Mouse (Mus musculus): ENCODE results near the gene Fbxl15. TPM values are rescaled to one million over a fixed set of nuclear protein-coding genes. Genes with fewer than 3 reads are reported as not detected.
A peak's percentile ranks its signal among the peaks of the same experiment; 100 is the strongest.

The Fbxl15 gene
- polyA plus RNA-seq, 1 experiment from 2014 or later = 13.2 TPM

DNA sequence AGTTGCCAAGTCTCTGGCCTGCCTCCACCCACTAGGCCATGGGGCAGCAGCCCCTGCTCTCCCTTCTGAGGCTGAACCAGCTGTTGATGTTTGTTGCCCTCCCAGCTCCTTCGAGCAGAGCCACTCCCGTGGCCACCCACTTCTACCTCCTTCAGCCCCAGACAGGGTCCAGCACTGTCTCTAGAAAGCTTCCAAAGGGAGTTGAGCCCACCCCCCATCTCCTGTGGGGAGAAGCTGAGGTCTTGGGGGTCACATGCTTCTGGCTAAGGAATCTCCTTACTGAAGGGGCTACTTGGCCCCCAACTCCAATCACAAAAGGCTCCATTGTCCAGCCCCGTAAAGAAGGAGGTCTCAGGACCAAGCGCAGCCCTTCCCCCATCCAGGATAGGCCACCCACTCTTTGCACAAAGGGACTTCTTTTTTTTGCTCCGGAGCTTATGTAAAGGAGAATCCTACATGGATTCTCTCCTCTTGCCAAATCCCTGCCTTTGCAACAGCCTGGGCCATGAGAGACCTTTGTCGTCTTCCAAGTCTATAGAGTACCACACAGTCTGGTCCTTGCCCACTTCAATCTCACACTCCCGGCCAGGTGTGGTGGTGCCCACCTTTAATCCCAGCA lies 4.8 kb downstream of the Fbxl15 start:
- TF ChIP-seq CTCF (IDR thresholded peaks at IDR 0.05; ENCODE audit: low read depth) = no peak
- TF ChIP-seq EP300 (optimal IDR thresholded peaks at IDR 0.05) = no peak
- WGBS = 64% methylated on average over 7 of the region's 7 CpGs
- Histone ChIP-seq H3K9me3 (ENCODE audit: control insufficient read depth, low read length) (no peaks in the 10 kb centered on the region), H3K9ac (ENCODE audit: low read length) (no peak overlapping the region), H3K27ac (replicated peaks) (no peak overlapping the region), H3K4me1 (replicated peaks; ENCODE audit: control insufficient read depth, insufficient read depth) (peaks cover 6% of the 10 kb centered on the region), H3K4me3 (ENCODE audit: low read depth, low read length) (no peak overlapping the region), H3K27me3 (ENCODE audit: control insufficient read depth, insufficient read depth, low read length) (no peaks in the 10 kb centered on the region), H3K4me2 (replicated peaks; ENCODE audit: low read depth) (no peak overlapping the region), H3K36me3 (ENCODE audit: control insufficient read depth, insufficient read depth, low read length) (peaks cover 9% of the 10 kb centered on the region)
- ATAC-seq (ENCODE audit: low FRiP score, low TSS enrichment) = no peak
- no peak for DNase-seq (ENCODE audit: low spot score)

DNA sequence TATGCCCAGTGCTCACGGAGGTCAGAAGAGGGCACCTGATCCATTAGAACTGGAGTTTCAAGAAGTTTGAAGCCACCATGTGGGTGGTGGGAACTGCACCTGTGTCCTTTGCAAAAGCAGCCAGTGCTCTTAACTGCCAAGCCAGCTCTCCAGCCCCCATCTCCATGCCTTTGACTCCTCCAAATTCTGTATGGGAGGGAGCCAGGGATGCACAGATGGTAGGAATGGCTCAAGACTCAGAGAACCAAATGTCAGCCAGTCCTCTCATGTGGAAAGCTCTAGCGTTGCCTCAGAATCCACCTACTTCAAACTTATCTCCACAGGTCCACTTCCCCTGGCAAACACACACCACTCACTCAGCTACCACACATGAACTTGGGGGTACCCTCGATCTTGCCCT lies 5.9 kb downstream of the Fbxl15 start:
- H3K4me3 ChIP-seq (ENCODE audit: low read depth, low read length) = no peak overlapping the region
- ATAC-seq (ENCODE audit: low FRiP score, low TSS enrichment) = no peak
- TF ChIP-seq EP300 (optimal IDR thresholded peaks at IDR 0.05) (no peak), CTCF (IDR thresholded peaks at IDR 0.05; ENCODE audit: low read depth) (no peak)

DNA sequence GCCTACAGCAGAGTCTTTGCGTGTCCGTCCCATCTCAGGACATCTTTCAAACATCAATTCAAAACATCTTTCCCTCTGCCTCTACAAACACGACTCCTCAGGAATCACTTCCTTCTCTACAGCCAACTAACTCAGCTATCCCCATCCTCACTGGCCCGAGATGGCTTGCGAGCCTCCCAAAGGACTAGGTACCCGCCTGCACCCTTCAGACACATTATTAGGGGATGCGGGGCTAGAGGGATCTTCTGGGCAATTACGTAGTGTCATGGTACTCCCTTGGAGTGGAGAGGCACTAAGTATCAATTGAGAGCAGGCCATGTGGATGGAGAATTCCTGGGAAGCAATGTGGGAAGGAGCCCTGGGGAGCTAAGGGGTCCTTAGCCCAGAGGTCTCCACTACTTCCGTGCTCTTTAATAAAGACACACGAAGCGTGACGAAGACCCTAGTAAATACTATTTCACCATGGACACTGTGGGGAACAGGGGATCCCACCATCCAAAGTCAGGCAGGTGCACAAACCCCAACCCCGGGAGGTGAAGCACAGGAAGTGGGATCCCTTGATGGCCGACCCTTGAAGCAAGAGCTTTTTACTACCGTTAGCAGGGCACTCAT lies 9.8 kb downstream of the Fbxl15 start:
- Histone ChIP-seq H3K4me3 (ENCODE audit: low read depth, low read length) (peak overlapping the region; percentile 73), H3K4me1 (replicated peaks; ENCODE audit: control insufficient read depth, insufficient read depth) (0 out of 2 replicates have a peak, but pooled peaks cover 2% of the 10 kb centered on the region), H3K9me3 (ENCODE audit: control insufficient read depth, low read length) (no peaks in the 10 kb centered on the region), H3K36me3 (ENCODE audit: control insufficient read depth, insufficient read depth, low read length) (no peaks in the 10 kb centered on the region), H3K27me3 (ENCODE audit: control insufficient read depth, insufficient read depth, low read length) (no peaks in the 10 kb centered on the region), H3K27ac (replicated peaks) (peak overlapping the region; percentile 50; the same call in 1 of the 2 replicates), H3K9ac (ENCODE audit: low read length) (peak overlapping the region; percentile 73), H3K4me2 (replicated peaks; ENCODE audit: low read depth) (peak overlapping the region; percentile 81)
- TF ChIP-seq CTCF (IDR thresholded peaks at IDR 0.05; ENCODE audit: low read depth) (no peak), EP300 (optimal IDR thresholded peaks at IDR 0.05) (no peak)
- ATAC-seq (ENCODE audit: low FRiP score, low TSS enrichment) (peak; percentile 11), DNase-seq (ENCODE audit: low spot score) (no peak)
- WGBS = 35% methylated on average over 15 of the region's 15 CpGs

More for the DNA sequence above, 5.9 kb downstream of the Fbxl15 start:
- 90% methylated on average over 3 of the region's 3 CpGs for WGBS
- peaks cover 7% of the 10 kb centered on the region for H3K4me1 ChIP-seq (replicated peaks; ENCODE audit: control insufficient read depth, insufficient read depth)
- H3K27ac ChIP-seq (replicated peaks) = no peak overlapping the region
- no peak overlapping the region for H3K9ac ChIP-seq (ENCODE audit: low read length)
- no peak overlapping the region for H3K4me2 ChIP-seq (replicated peaks; ENCODE audit: low read depth)
- H3K36me3 ChIP-seq (ENCODE audit: control insufficient read depth, insufficient read depth, low read length) = peaks cover 9% of the 10 kb centered on the region
- H3K9me3 ChIP-seq (ENCODE audit: control insufficient read depth, low read length) = no peaks in the 10 kb centered on the region
- H3K27me3 ChIP-seq (ENCODE audit: control insufficient read depth, insufficient read depth, low read length) = no peaks in the 10 kb centered on the region
- DNase-seq (ENCODE audit: low spot score) = no peak

DNA sequence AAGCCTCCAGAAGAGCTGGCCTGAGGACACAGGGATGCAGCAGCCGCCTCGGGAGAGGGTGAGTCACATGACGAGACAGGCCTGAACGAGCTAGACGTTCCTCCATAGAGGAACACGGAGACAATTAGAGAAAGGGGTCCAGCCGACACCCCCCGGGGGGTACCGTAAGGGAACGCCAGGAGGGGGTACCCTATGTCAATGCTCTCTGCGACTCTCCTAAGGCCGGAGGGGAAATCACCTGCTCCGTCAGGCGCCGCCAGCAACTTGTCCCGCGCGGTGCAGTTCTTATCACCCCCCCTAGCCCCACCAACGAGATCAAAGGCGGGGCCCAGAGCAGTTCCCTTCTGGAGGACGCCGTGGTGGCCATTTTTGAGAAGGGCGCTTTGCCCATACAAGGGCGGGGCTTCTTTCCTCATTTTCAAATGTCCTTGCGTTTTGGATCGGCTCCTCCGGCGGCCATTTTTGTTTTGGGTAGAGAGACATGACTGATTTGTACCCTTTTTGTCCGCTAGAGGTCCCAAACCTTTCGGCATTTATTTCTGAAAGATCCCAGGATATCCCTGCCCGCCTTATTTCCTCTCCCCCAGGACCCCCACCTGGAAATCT lies 10.4 kb downstream of the Fbxl15 start, which contains the start of gene Cuedc2:
Cuedc2 (minus strand) TSS at position 372 of the 606 bp plus-strand sequence.
- TF ChIP-seq EP300 (optimal IDR thresholded peaks at IDR 0.05) (peak; percentile 67), CTCF (IDR thresholded peaks at IDR 0.05; ENCODE audit: low read depth) (peak; percentile 80)
- WGBS = under 1% methylated on average over 31 of the region's 31 CpGs
- Histone ChIP-seq H3K4me2 (replicated peaks; ENCODE audit: low read depth) (peak within 1 kb of the TSS; percentile 81), H3K36me3 (ENCODE audit: control insufficient read depth, insufficient read depth, low read length) (no peaks in the 10 kb centered on the region), H3K27ac (replicated peaks) (peak within 1 kb of the TSS; percentile 50), H3K27me3 (ENCODE audit: control insufficient read depth, insufficient read depth, low read length) (no peaks in the 10 kb centered on the region), H3K9ac (ENCODE audit: low read length) (peak within 1 kb of the TSS; percentile 73), H3K9me3 (ENCODE audit: control insufficient read depth, low read length) (no peaks in the 10 kb centered on the region), H3K4me3 (ENCODE audit: low read depth, low read length) (peak within 1 kb of the TSS; percentile 73), H3K4me1 (replicated peaks; ENCODE audit: control insufficient read depth, insufficient read depth) (0 out of 2 replicates have a peak, but pooled peaks cover 2% of the 10 kb centered on the region)
- ATAC-seq (ENCODE audit: low FRiP score, low TSS enrichment) = peak; percentile 87
- peak; percentile 96 for DNase-seq (ENCODE audit: low spot score)

DNA sequence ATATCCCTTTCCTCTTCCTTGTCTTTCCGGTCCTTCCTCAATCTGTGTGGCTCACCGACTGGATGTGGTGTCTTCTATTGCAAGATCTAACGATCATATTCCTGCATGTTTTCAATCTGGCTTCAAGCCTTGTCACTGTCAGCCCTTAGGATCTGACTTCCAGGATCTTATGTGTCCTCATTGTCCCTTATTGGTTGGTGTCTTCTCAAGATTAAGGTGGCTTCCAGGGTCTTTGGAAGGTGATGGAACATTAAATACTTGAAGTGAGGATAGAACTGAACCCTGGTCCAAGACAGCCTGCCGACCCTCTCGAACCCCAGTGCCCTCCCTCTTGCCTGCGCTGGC lies 10.9 kb downstream of the Fbxl15 start:
- Histone ChIP-seq H3K27me3 (ENCODE audit: control insufficient read depth, insufficient read depth, low read length) (no peaks in the 10 kb centered on the region), H3K27ac (replicated peaks) (peak overlapping the region; percentile 49), H3K4me3 (ENCODE audit: low read depth, low read length) (peak overlapping the region; percentile 73), H3K36me3 (ENCODE audit: control insufficient read depth, insufficient read depth, low read length) (no peaks in the 10 kb centered on the region), H3K4me2 (replicated peaks; ENCODE audit: low read depth) (peak overlapping the region; percentile 81), H3K9ac (ENCODE audit: low read length) (peak overlapping the region; percentile 38; the same call in 1 of the 2 replicates), H3K9me3 (ENCODE audit: control insufficient read depth, low read length) (no peaks in the 10 kb centered on the region), H3K4me1 (replicated peaks; ENCODE audit: control insufficient read depth, insufficient read depth) (0 out of 2 replicates have a peak, but pooled peaks cover 2% of the 10 kb centered on the region)
- ATAC-seq (ENCODE audit: low FRiP score, low TSS enrichment) (no peak; the same call in 1 of the 2 replicates), DNase-seq (ENCODE audit: low spot score) (no peak)
- WGBS = 37% methylated on average over 6 of the region's 6 CpGs
- no peak for TF ChIP-seq CTCF (IDR thresholded peaks at IDR 0.05; ENCODE audit: low read depth)
- TF ChIP-seq EP300 (optimal IDR thresholded peaks at IDR 0.05) = no peak

Data from stomach, postnatal 0 days (tissue).